Mouse (Mus musculus) ovary, postnatal 14 days (tissue): ENCODE measurements around the gene Gpr132.

Experiments
- DNase-seq: peaks from one replicate; pipeline ENCODE4 v3.0.0; 2022; ENCODE audit warnings: low spot score

Gpr132 gene

GRCm38 (mm10) chr12:112877073-112877576 is 9.1 kb upstream of the Gpr132 start:
- no peak for DNase-seq

GRCm38 (mm10) chr12:112876332-112877072 is 8.5 kb upstream of the Gpr132 start:
- no peak for DNase-seq

GRCm38 (mm10) chr12:112875225-112876013 is 7.4 kb upstream of the Gpr132 start:
- DNase-seq, result peak; percentile 85

- DNase-seq, result no peak
Measured at GRCm38 (mm10) chr12:112874199-112874598, 6.2 kb upstream of the Gpr132 start.

- peak; percentile 52 for DNase-seq
Measured at GRCm38 (mm10) chr12:112873452-112874190, 5.6 kb upstream of the Gpr132 start.

GRCm38 (mm10) chr12:112872991-112873390 is 5.0 kb upstream of the Gpr132 start:
- no peak for DNase-seq

- DNase-seq, result no peak
Measured at GRCm38 (mm10) chr12:112871272-112871671, 3.2 kb upstream of the Gpr132 start.

GRCm38 (mm10) chr12:112870775-112871174 is 2.7 kb upstream of the Gpr132 start:
- DNase-seq, result no peak

GRCm38 (mm10) chr12:112869783-112870204 is 1.8 kb upstream of the Gpr132 start:
- DNase-seq, result no peak

GRCm38 (mm10) chr12:112867106-112867674 is 838 bp downstream of the Gpr132 start:
- no peak for DNase-seq

- DNase-seq, result no peak
Measured at GRCm38 (mm10) chr12:112866467-112867080, 1.5 kb downstream of the Gpr132 start.

- DNase-seq, result no peak
Measured at GRCm38 (mm10) chr12:112864804-112865203, 3.2 kb downstream of the Gpr132 start.

GRCm38 (mm10) chr12:112861911-112862321 is 6.1 kb downstream of the Gpr132 start:
- no peak for DNase-seq

GRCm38 (mm10) chr12:112860765-112861164 is 7.3 kb downstream of the Gpr132 start:
- no peak for DNase-seq

- no peak for DNase-seq
Measured at GRCm38 (mm10) chr12:112859930-112860329, 8.1 kb downstream of the Gpr132 start.

- DNase-seq, result no peak
Measured at GRCm38 (mm10) chr12:112858581-112859336, 9.3 kb downstream of the Gpr132 start.

- DNase-seq, result no peak
Measured at GRCm38 (mm10) chr12:112857021-112857925, 10.8 kb downstream of the Gpr132 start.

- no peak for DNase-seq
Measured at GRCm38 (mm10) chr12:112856338-112856737, 11.7 kb downstream of the Gpr132 start.

- DNase-seq, result no peak
Measured at GRCm38 (mm10) chr12:112854610-112855333, 13.3 kb downstream of the Gpr132 start.
